Mouse (Mus musculus) MEL (cell line): ENCODE results near the gene Gm49366. TPM values are rescaled to one million over a fixed set of nuclear protein-coding genes. Genes with fewer than 3 reads are reported as not detected.
A peak's percentile ranks its signal among the peaks of the same experiment; 100 is the strongest.
"Not testable (repeated sequence)": the region's sequence is repeated elsewhere in the genome, so short reads cannot be mapped to it uniquely, and the experiment has no call there.

Experiments used
- DNase-seq: peaks from one replicate; pipeline ENCODE4 v3.0.0; 2011; ENCODE audit warnings: low read depth, low spot score
- H3K27ac ChIP-seq: 2 replicates; pipeline ENCODE4 v1.5.1; 2012; ENCODE audit warnings: low read depth, mild to moderate bottlenecking, control low read depth, low read length, moderate library complexity; ENCODE audit not compliant: control insufficient read depth
- H3K27me3 ChIP-seq, 2 experiments: fragments of 150-350 bp in 1 of 2; sonication (generic) in 1 of 2; 2 replicates each; pipeline ENCODE4 v1.6.1; 2012; ENCODE audit warnings: low read length in 2 of 2, mild to moderate bottlenecking in 2 of 2, improper control_type of control experiment in 1 of 2, moderate library complexity in 1 of 2; ENCODE audit not compliant: insufficient read depth in 2 of 2, control insufficient read depth in 1 of 2
- H3K36me3 ChIP-seq, 2 experiments: 2 replicates each; pipeline ENCODE4 v1.6.1; 2012 to 2014; ENCODE audit warnings: low read length in 2 of 2, improper control_type of control experiment in 1 of 2, inconsistent platforms in 1 of 2, mild to moderate bottlenecking in 1 of 2; ENCODE audit not compliant: insufficient read depth in 2 of 2, control insufficient read depth in 1 of 2
- H3K4me1 ChIP-seq, 2 experiments: fragments of 150-350 bp in 1 of 2; sonication (generic) in 1 of 2; 2 replicates each; pipeline ENCODE4 v1.6.1; 2012; ENCODE audit warnings: low read length in 2 of 2, improper control_type of control experiment in 1 of 2, mild to moderate bottlenecking in 1 of 2; ENCODE audit not compliant: insufficient read depth in 2 of 2, control insufficient read depth in 1 of 2
- H3K4me3 ChIP-seq, 2 experiments: fragments of 150-350 bp in 1 of 2; sonication (generic) in 1 of 2; 2 replicates each; pipeline ENCODE4 v1.5.1; 2012; ENCODE audit warnings: low read depth in 2 of 2, low read length in 2 of 2, mild to moderate bottlenecking in 2 of 2, moderate library complexity in 2 of 2, control low read depth in 1 of 2, improper control_type of control experiment in 1 of 2; ENCODE audit not compliant: control insufficient read depth in 1 of 2, insufficient read depth in 1 of 2
- H3K79me2 ChIP-seq: 2 replicates; pipeline ENCODE4 v1.6.1; 2012; ENCODE audit warnings: mild to moderate bottlenecking, low read length, moderate library complexity; ENCODE audit not compliant: control insufficient read depth, poor library complexity, insufficient read depth
- H3K9ac ChIP-seq: 2 replicates; pipeline ENCODE4 v1.6.1; 2012; ENCODE audit warnings: low read depth, mild to moderate bottlenecking, control low read depth, low read length, moderate library complexity; ENCODE audit not compliant: control insufficient read depth, poor library complexity, severe bottlenecking
- H3K9me3 ChIP-seq: fragments of 150-350 bp; sonication (generic); replicated peaks from 2 replicates; pipeline ENCODE4 v1.6.1; 2012; ENCODE audit warnings: mild to moderate bottlenecking, low read length, improper control_type of control experiment, moderate library complexity; ENCODE audit not compliant: insufficient read depth
- BHLHE40 ChIP-seq: IDR thresholded peaks from 2 replicates; pipeline ENCODE4 v1.6.1; 2012; ENCODE audit warnings: low read depth, mild to moderate bottlenecking, inconsistent platforms, low read length, improper control_type of control experiment, borderline replicate concordance
- CHD2 ChIP-seq: IDR thresholded peaks from 2 replicates; pipeline ENCODE4 v1.6.1; 2011; ENCODE audit warnings: low read length, improper control_type of control experiment
- CTCF ChIP-seq, 3 experiments: IDR thresholded peaks in 2 of 3; conservative IDR thresholded peaks in 1 of 3; 2 replicates each; pipeline ENCODE4 v1.5.1; 2011 to 2012; ENCODE audit warnings: low read length in 3 of 3, low read depth in 2 of 3, mild to moderate bottlenecking in 2 of 3, improper control_type of control experiment in 1 of 3, inconsistent platforms in 1 of 3, mixed read lengths in 1 of 3, moderate library complexity in 1 of 3; ENCODE audit not compliant: control insufficient read depth in 1 of 3, insufficient read depth in 1 of 3, poor library complexity in 1 of 3, severe bottlenecking in 1 of 3
- GABPA ChIP-seq: IDR thresholded peaks from 2 replicates; pipeline ENCODE4 v1.6.1; 2012; ENCODE audit warnings: low read depth, mild to moderate bottlenecking, inconsistent platforms, low read length, improper control_type of control experiment, moderate library complexity
- GATA1 ChIP-seq: IDR thresholded peaks from 2 replicates; pipeline ENCODE4 v1.6.1; 2011; ENCODE audit warnings: low read depth, low read length, improper control_type of control experiment
- MAFK ChIP-seq: IDR thresholded peaks from 2 replicates; pipeline ENCODE4 v1.6.1; 2011; ENCODE audit warnings: low read depth, mild to moderate bottlenecking, low read length, improper control_type of control experiment, borderline replicate concordance
- MYB ChIP-seq: IDR thresholded peaks from 2 replicates; pipeline ENCODE4 v1.6.1; 2011; ENCODE audit warnings: mild to moderate bottlenecking, low read depth, low read length, improper control_type of control experiment
- MYC ChIP-seq: IDR thresholded peaks from 2 replicates; pipeline ENCODE4 v1.6.1; 2011; ENCODE audit warnings: low read depth, mild to moderate bottlenecking, low read length, improper control_type of control experiment, moderate library complexity
- POLR2A ChIP-seq, 2 experiments: IDR thresholded peaks; 2 replicates each; pipeline ENCODE4 v1.6.1; 2011 to 2012; ENCODE audit warnings: low read length in 2 of 2, mild to moderate bottlenecking in 2 of 2, control low read depth in 1 of 2, improper control_type of control experiment in 1 of 2, low read depth in 1 of 2, moderate library complexity in 1 of 2; ENCODE audit not compliant: control insufficient read depth in 1 of 2, insufficient read depth in 1 of 2, poor library complexity in 1 of 2
- POLR2AphosphoS2 ChIP-seq: IDR thresholded peaks from 2 replicates; pipeline ENCODE4 v1.6.1; 2011; ENCODE audit warnings: low read length, improper control_type of control experiment
- RAD21 ChIP-seq: IDR thresholded peaks from 2 replicates; pipeline ENCODE4 v1.6.1; 2011; ENCODE audit warnings: mild to moderate bottlenecking, low read depth, low read length, improper control_type of control experiment
- RCOR1 ChIP-seq: IDR thresholded peaks from 2 replicates; pipeline ENCODE4 v1.6.1; 2012; ENCODE audit warnings: low read depth, mild to moderate bottlenecking, inconsistent platforms, low read length, improper control_type of control experiment
- TAL1 ChIP-seq: IDR thresholded peaks from 2 replicates; pipeline ENCODE4 v1.6.1; 2012; ENCODE audit warnings: mild to moderate bottlenecking, inconsistent platforms, low read length, moderate library complexity, mixed read lengths
- TBP ChIP-seq: IDR thresholded peaks from 2 replicates; pipeline ENCODE4 v1.8.0; 2011; ENCODE audit warnings: low read depth, low read length, improper control_type of control experiment
- USF2 ChIP-seq, 2 experiments: IDR thresholded peaks; 2 replicates each; pipeline ENCODE4 v1.6.1; 2011 to 2012; ENCODE audit warnings: improper control_type of control experiment in 2 of 2, low read length in 2 of 2, borderline replicate concordance in 1 of 2, inconsistent platforms in 1 of 2, low read depth in 1 of 2, mild to moderate bottlenecking in 1 of 2; ENCODE audit not compliant: insufficient read depth in 1 of 2
- ZMIZ1 ChIP-seq: IDR thresholded peaks from 2 replicates; pipeline ENCODE4 v1.6.1; 2012; ENCODE audit warnings: low read depth, mild to moderate bottlenecking, inconsistent platforms, low read length, improper control_type of control experiment, moderate library complexity
- polyA plus RNA-seq, 2 experiments: library from polyadenylated mRNA; stranded (reverse) in 1 of 2; unstranded in 1 of 2; fragments of >175 nt in 1 of 2; fragments of >200 nt in 1 of 2; gene quantifications; 2 replicates each; pipeline versions ENCODE4 v1.2.1 to v1.2.4; 2012; ENCODE audit warnings: low replicate concordance in 2 of 2, low read depth in 1 of 2; ENCODE audit not compliant: insufficient read length in 2 of 2, insufficient read depth in 1 of 2, missing spikeins in 1 of 2
- total RNA-seq: library from RNA; depleted of rRNA; stranded (reverse); fragments of 300-350 nt; gene quantifications from 2 replicates; pipeline ENCODE4 v1.2.3, GENCODE M21; 2012

Gm49366 gene
- total and polyA plus RNA-seq, 3 experiments = not detected

- TF ChIP-seq ZMIZ1 (no peak), RCOR1 (0 out of 2 replicates have a peak, but pooled peaks have one; percentile 12), RAD21 (peak; percentile 75), GABPA (no peak), POLR2AphosphoS2 (no peak), MYB (no peak), MYC (peak; percentile 90), CTCF (IDR thresholded peaks at IDR 0.05 in 2 of 3, conservative IDR thresholded peaks at IDR 0.05 in 1 of 3; ENCODE audit: control insufficient read depth in 1 of 3, insufficient read depth in 1 of 3, low read depth in 2 of 3, low read length in 3 of 3, poor library complexity in 1 of 3, severe bottlenecking in 1 of 3) (peak; percentile 81 to 88 (median 88)), TAL1 (no peak), TBP (no peak)
Measured at GRCm38 (mm10) chr12:84030659-84031332, 7.9 kb upstream of the Gm49366 start (continued).

- no peak overlapping the region for H3K27ac ChIP-seq
- H3K9ac ChIP-seq = no peak overlapping the region
- H3K4me1 ChIP-seq = peaks cover 11 to 20% of the 10 kb centered on the region in 2 experiments
- no peaks in the 10 kb centered on the region for H3K79me2 ChIP-seq
- TF ChIP-seq POLR2A (IDR thresholded peaks at IDR 0.05; ENCODE audit: control insufficient read depth in 1 of 2, insufficient read depth in 1 of 2, low read depth in 1 of 2, low read length in 2 of 2, poor library complexity in 1 of 2) = no peak
- no peak for TF ChIP-seq USF2 (IDR thresholded peaks at IDR 0.05; ENCODE audit: borderline replicate concordance in 1 of 2, insufficient read depth in 1 of 2, low read depth in 1 of 2, low read length in 2 of 2)
- TF ChIP-seq GABPA = no peak
- no peak for TF ChIP-seq BHLHE40
- no peak for TF ChIP-seq CHD2
- TF ChIP-seq GATA1 = no peak
- no peak for TF ChIP-seq RAD21
- no peak for TF ChIP-seq MAFK
- TF ChIP-seq, all 39 proteins: peak for 0
- no peak overlapping the region for H3K4me3 ChIP-seq
- no peaks in the 10 kb centered on the region for H3K9me3 ChIP-seq
- no peaks in the 10 kb centered on the region for H3K27me3 ChIP-seq
- peaks cover 0 to 21% of the 10 kb centered on the region in 2 experiments; a peak in 2 of 4 replicates for H3K36me3 ChIP-seq
- DNase-seq = no peak
Measured at GRCm38 (mm10) chr12:84032854-84033253, 5.9 kb upstream of the Gm49366 start.

DNA sequence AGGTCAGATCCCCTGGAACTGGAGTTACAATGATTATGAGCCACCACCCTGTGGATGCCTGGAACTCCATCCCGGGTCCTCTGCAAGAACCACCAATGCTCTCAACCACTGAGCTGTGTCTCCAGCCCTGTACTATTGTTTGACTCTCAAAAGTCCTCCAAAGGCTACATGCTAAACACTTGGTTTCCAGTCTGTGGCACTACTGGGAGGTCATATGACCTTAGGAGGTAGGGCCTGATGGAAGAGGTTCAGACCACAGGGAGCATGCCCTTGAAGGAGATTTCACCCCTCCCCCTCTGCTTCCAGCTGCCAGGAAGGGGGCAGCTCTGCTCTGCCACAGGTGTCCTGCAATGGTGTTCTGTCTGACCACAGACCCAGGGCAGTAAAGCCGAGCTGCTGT is 5.4 kb upstream of the Gm49366 start:
- not testable (repeated sequence) for DNase-seq, H3K4me3 ChIP-seq, H3K27me3 ChIP-seq, H3K79me2 ChIP-seq, H3K9me3 ChIP-seq, H3K9ac ChIP-seq
- peak overlapping the region; percentile 65 for H3K27ac ChIP-seq
- peaks cover 0 to 21% of the 10 kb centered on the region in 2 experiments; a peak in 2 of 4 replicates for H3K36me3 ChIP-seq
- peaks cover 11 to 20% of the 10 kb centered on the region in 2 experiments for H3K4me1 ChIP-seq
